Mouse (Mus musculus) cortical plate, adult 2 months (tissue): Measurements from ENCODE around the gene Dock2.

Experiments used
- CTCF ChIP-seq: fragments of 200-500 bp; IDR thresholded peaks from 2 replicates; pipeline ENCODE4 v1.5.1; 2011; ENCODE audit warnings: mild to moderate bottlenecking, control low read depth, low read length; ENCODE audit not compliant: insufficient read depth; ENCODE audit errors: extremely low read depth
- POLR2A ChIP-seq: fragments of 200-500 bp; IDR thresholded peaks from 2 replicates; pipeline ENCODE4 v1.6.1; 2011; ENCODE audit warnings: mild to moderate bottlenecking, low read length, control low read depth; ENCODE audit not compliant: insufficient read depth; ENCODE audit errors: extremely low read depth

DNA sequence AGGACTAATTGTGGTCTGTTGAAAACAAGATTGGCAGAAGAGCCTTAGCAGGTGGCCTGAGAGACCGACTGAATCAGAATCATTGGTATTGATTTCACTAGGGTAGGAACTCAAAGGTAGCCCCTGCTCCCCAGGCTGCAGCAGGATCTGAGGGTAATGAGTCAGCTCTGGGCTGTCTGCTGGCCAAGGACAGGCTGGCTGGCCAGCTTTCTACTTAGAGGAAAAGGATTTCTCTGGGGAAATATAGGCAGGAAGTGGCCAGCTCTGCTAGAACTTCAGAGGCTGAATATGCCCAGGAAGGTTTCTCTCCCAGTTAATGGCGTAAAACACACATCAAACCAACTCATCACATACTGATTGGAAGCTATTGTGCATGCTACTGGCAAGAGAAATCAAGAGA lies 544.0 kb downstream of the Dock2 start:
- no peak for TF ChIP-seq CTCF
- no peak for TF ChIP-seq POLR2A
